9 mouse cellular contexts compared by ENCODE assay signal in genomic region chr2:43787141-43787540, GRCm38 (mm10). TPM values are rescaled to one million over a fixed set of nuclear protein-coding genes. Genes with fewer than 3 reads are reported as not detected.
DNase-seq lines count a peak whose midpoint lies in the region; ATAC-seq lines count a peak whose summit lies in the region.
"Had no signal": no experiment of that assay in that cellular context is flagged by ENCODE, and none has a peak within 500 bp of the region (broad histone marks: within the 10 kb centered on the region; RNA-seq: fewer than 3 reads in every experiment).

No protein-coding gene starts in this region.

- DNase-seq in heart, adult 11 months, result peak; percentile 84
- no peak for DNase-seq in heart, embryonic 10.5 days (ENCODE audit: low spot score)
- peak; percentile 56 for DNase-seq in 416B (ENCODE audit: low read depth)
- peak; percentile 75 for DNase-seq in forebrain, embryonic 14.5 days (ENCODE audit: low spot score)
- peak; percentile 51 for DNase-seq in kidney, postnatal 10 days
- no peak for DNase-seq in c-Kit-positive CD71-positive TER-119-positive erythroid progenitor cells, embryonic 14.5 days (ENCODE audit: low spot score)

- H3K27me3 ChIP-seq in heart, embryonic 10.5 days (ENCODE audit: insufficient read depth, poor library complexity, severe bottlenecking), result no peaks in the 10 kb centered on the region
- peaks cover 29% of the 10 kb centered on the region for H3K27me3 ChIP-seq in forebrain, embryonic 14.5 days (replicated peaks; ENCODE audit: control insufficient read depth, insufficient read depth, low read length)
- peaks cover 5% of the 10 kb centered on the region; the same call in 1 of the 2 replicates for H3K27me3 ChIP-seq in midbrain, embryonic 12.5 days
- H3K27me3 ChIP-seq: lung, embryonic 15.5 days had no signal

- ATAC-seq in cerebellum, adult (ENCODE audit: insufficient number of reproducible peaks, low FRiP score, low TSS enrichment), result peak; percentile 87
- ATAC-seq in forebrain, embryonic 14.5 days, result peak; percentile 73
- peak; percentile 76 for ATAC-seq in midbrain, embryonic 12.5 days (ENCODE audit: low FRiP score, low read depth)

- no peak overlapping the region for H3K4me2 ChIP-seq in forebrain, embryonic 14.5 days (ENCODE audit: low read length)
- H3K4me2 ChIP-seq in midbrain, embryonic 12.5 days (replicated peaks), result no peak overlapping the region
- H3K4me2 ChIP-seq: lung, embryonic 15.5 days had no signal

- no peaks in the 10 kb centered on the region for H3K36me3 ChIP-seq in heart, embryonic 10.5 days
- no peaks in the 10 kb centered on the region for H3K36me3 ChIP-seq in forebrain, embryonic 14.5 days (ENCODE audit: control insufficient read depth, insufficient read depth, low read length)
- H3K36me3 ChIP-seq in midbrain, embryonic 12.5 days, result no peaks in the 10 kb centered on the region
- H3K36me3 ChIP-seq: lung, embryonic 15.5 days had no signal

- WGBS in heart, embryonic 10.5 days, result 49% methylated on average over 12 of the region's 12 CpGs
- WGBS in forebrain, embryonic 14.5 days, result 52% methylated on average over 12 of the region's 12 CpGs
- 53% methylated on average over 12 of the region's 12 CpGs for WGBS in midbrain, embryonic 12.5 days

- no peak overlapping the region for H3K4me3 ChIP-seq in heart, embryonic 10.5 days
- no peak overlapping the region for H3K4me3 ChIP-seq in forebrain, embryonic 14.5 days (ENCODE audit: low read depth, low read length)
- H3K4me3 ChIP-seq in midbrain, embryonic 12.5 days, result no peak overlapping the region
- H3K4me3 ChIP-seq: lung, embryonic 15.5 days had no signal

- H3K4me1 ChIP-seq in heart, embryonic 10.5 days, result no peaks in the 10 kb centered on the region
- H3K4me1 ChIP-seq in forebrain, embryonic 14.5 days (ENCODE audit: control insufficient read depth, insufficient read depth, low read length), result 0 out of 2 replicates have a peak, but pooled peaks cover 2% of the 10 kb centered on the region
- H3K4me1 ChIP-seq in midbrain, embryonic 12.5 days, result peaks cover 8% of the 10 kb centered on the region

- H3K9ac ChIP-seq in forebrain, embryonic 14.5 days (ENCODE audit: low read length), result no peak overlapping the region
- H3K9ac ChIP-seq in midbrain, embryonic 12.5 days (replicated peaks), result no peak overlapping the region
- H3K9ac ChIP-seq: lung, embryonic 15.5 days had no signal

- H3K27ac ChIP-seq in heart, embryonic 10.5 days, result no peak overlapping the region
- H3K27ac ChIP-seq in forebrain, embryonic 14.5 days (ENCODE audit: low read depth, low read length), result no peak overlapping the region
- no peak overlapping the region for H3K27ac ChIP-seq in midbrain, embryonic 12.5 days (replicated peaks)
- H3K27ac ChIP-seq: lung, embryonic 15.5 days had no signal

- H3K9me3 ChIP-seq in heart, embryonic 10.5 days, result no peaks in the 10 kb centered on the region
- no peaks in the 10 kb centered on the region for H3K9me3 ChIP-seq in forebrain, embryonic 14.5 days (replicated peaks; ENCODE audit: control insufficient read depth, low read length)
- no peaks in the 10 kb centered on the region for H3K9me3 ChIP-seq in midbrain, embryonic 12.5 days
- H3K9me3 ChIP-seq: lung, embryonic 15.5 days had no signal

RNA-seq across cellular contexts. Expression of gene Arhgap15, which starts 38.5 kb away (rescaled TPM):
- polyA plus RNA-seq in heart, embryonic 10.5 days (2016; fragmentation: Nextera tagmentation; extraction: Ambion mirVana), result 0.11 and 0.38 TPM in 2 replicates
- 1.0 and 1.1 TPM in 2 replicates for polyA plus RNA-seq in forebrain, embryonic 14.5 days (2014; fragmentation: Nextera tagmentation; extraction: Ambion mirVana)
- 0.30 and 0.32 TPM in 2 replicates for polyA plus RNA-seq in midbrain, embryonic 12.5 days (2016; fragmentation: Nextera tagmentation; extraction: Ambion mirVana)

Comparison
In these comparisons a context has a peak if more than half of its experiments do, and no peak if none do; other contexts are left out.
1. DNase-seq: peak in heart, adult 11 months (single experiment), 416B (single experiment), forebrain, embryonic 14.5 days (single experiment) and kidney, postnatal 10 days (single experiment); none in heart, embryonic 10.5 days (single experiment) and c-Kit-positive CD71-positive TER-119-positive erythroid progenitor cells, embryonic 14.5 days (single experiment).
2. Peak in every context shown above with its lines, with median percentiles within 50 percentile points of each other: ATAC-seq.